Mouse (Mus musculus) cerebellum, adult 2 months (tissue): Measurements from ENCODE around the gene Olfr1324. TPM values are rescaled to one million over a fixed set of nuclear protein-coding genes. Genes with fewer than 3 reads are reported as not detected.
"Not testable (repeated sequence)": the region's sequence is repeated elsewhere in the genome, so short reads cannot be mapped to it uniquely, and the experiment has no call there.

ENCODE experiments used
- DNase-seq, 2 experiments: peaks; one replicate each; pipeline ENCODE4 v3.0.0; 2021
- H3K27ac ChIP-seq: fragments of 200-500 bp; 2 replicates; pipeline ENCODE4 v1.5.1; 2012; ENCODE audit warnings: low read length, control low read depth, inconsistent platforms; ENCODE audit not compliant: insufficient read depth
- H3K27me3 ChIP-seq: fragments of 200-500 bp; 2 replicates; pipeline ENCODE4 v1.6.1; 2012; ENCODE audit warnings: inconsistent platforms, mild to moderate bottlenecking, low read length, moderate library complexity; ENCODE audit not compliant: control insufficient read depth, insufficient read depth
- H3K4me1 ChIP-seq: fragments of 200-500 bp; 2 replicates; pipeline ENCODE4 v1.6.1; 2011; ENCODE audit warnings: low read length; ENCODE audit not compliant: control insufficient read depth, insufficient read depth
- H3K4me3 ChIP-seq: fragments of 200-500 bp; replicated peaks from 2 replicates; pipeline ENCODE3; 2011; ENCODE audit warnings: mild to moderate bottlenecking, low read depth, low read length, control low read depth; ENCODE audit not compliant: insufficient read depth
- CTCF ChIP-seq: fragments of 200-500 bp; IDR thresholded peaks from 2 replicates; pipeline ENCODE4 v1.5.1; 2011; ENCODE audit warnings: low read depth, mild to moderate bottlenecking, control low read depth, low read length, moderate library complexity, borderline replicate concordance; ENCODE audit not compliant: insufficient read depth
- POLR2A ChIP-seq: fragments of 200-500 bp; IDR thresholded peaks from 2 replicates; pipeline ENCODE4 v1.6.1; 2011; ENCODE audit warnings: low read length, control low read depth, borderline replicate concordance; ENCODE audit not compliant: insufficient read depth
- WGBS: fragments of 180-500 bp; shearing (Covaris S2); methylation state at CpG from one replicate; pipeline ENCODE4 v1.1.7; 2018; 5-methylcytosine and 5-hydroxymethylcytosine counted together
- polyA plus RNA-seq: library from polyadenylated mRNA; depleted of rRNA; stranded (reverse); fragments of >200 nt; gene quantifications from 2 replicates; pipeline ENCODE4 v1.2.3, GENCODE M21; 2012; rRNA removed

Gene Olfr1324
- polyA plus RNA-seq: not detected in 2 replicates

GRCm38 (mm10) chrX:50428398-50428797, at the start of gene Olfr1324:
Gene Olfr1324 (minus strand): TSS chrX:50428498.
- TF ChIP-seq CTCF (no peak), POLR2A (no peak)
- Histone ChIP-seq H3K27ac (no peak within 1 kb of the TSS), H3K4me3 (no peak within 1 kb of the TSS), H3K4me1 (no peaks in the 10 kb centered on the region; the same call in 1 of the 2 replicates), H3K27me3 (no peaks in the 10 kb centered on the region)
- WGBS: 96% methylated on average over 1 of the region's 1 CpGs
- DNase-seq: no peak

- not testable (repeated sequence) for H3K4me1 ChIP-seq, H3K27ac ChIP-seq, DNase-seq, H3K4me3 ChIP-seq, H3K27me3 ChIP-seq
- 84% methylated on average over 6 of the region's 6 CpGs for WGBS
These were observed 42.0 kb upstream of the Olfr1324 start for GRCm38 (mm10) chrX:50470341-50470740.

- DNase-seq: no peak
- WGBS: 15% methylated on average over 1 of the region's 1 CpGs
- no peak overlapping the region for H3K27ac ChIP-seq
- no peaks in the 10 kb centered on the region for H3K4me1 ChIP-seq
- no peaks in the 10 kb centered on the region for H3K27me3 ChIP-seq
- no peak overlapping the region for H3K4me3 ChIP-seq
- TF ChIP-seq CTCF: no peak
- TF ChIP-seq POLR2A: no peak
These were observed 27.8 kb upstream of the Olfr1324 start for GRCm38 (mm10) chrX:50456136-50456535.

GRCm38 (mm10) chrX:50443352-50443751, 15.1 kb upstream of the Olfr1324 start:
- TF ChIP-seq POLR2A (no peak), CTCF (no peak)
- 95% methylated on average over 1 of the region's 1 CpGs for WGBS
- H3K4me1 ChIP-seq: no peaks in the 10 kb centered on the region
- H3K27ac ChIP-seq: no peak overlapping the region
- H3K4me3 ChIP-seq: no peak overlapping the region
- no peaks in the 10 kb centered on the region for H3K27me3 ChIP-seq
- no peak for DNase-seq

GRCm38 (mm10) chrX:50442696-50443095, 14.4 kb upstream of the Olfr1324 start:
- no peaks in the 10 kb centered on the region for H3K27me3 ChIP-seq
- no peaks in the 10 kb centered on the region for H3K4me1 ChIP-seq
- no peak overlapping the region for H3K27ac ChIP-seq
- no peak overlapping the region for H3K4me3 ChIP-seq
- DNase-seq: peak in 1 of 2 experiments; percentile 28
- TF ChIP-seq CTCF (no peak), POLR2A (no peak)
- 14% methylated on average over 1 of the region's 1 CpGs for WGBS

- Histone ChIP-seq H3K27me3 (no peaks in the 10 kb centered on the region), H3K4me3 (no peak overlapping the region)
- WGBS: 53% methylated on average over 2 of the region's 2 CpGs
These were observed 4.2 kb upstream of the Olfr1324 start for GRCm38 (mm10) chrX:50432499-50432898.

GRCm38 (mm10) chrX:50427712-50428328, 478 bp downstream of the Olfr1324 start:
- H3K27ac ChIP-seq: no peak overlapping the region
- no peaks in the 10 kb centered on the region for H3K27me3 ChIP-seq
- H3K4me1 ChIP-seq: no peaks in the 10 kb centered on the region; the same call in 1 of the 2 replicates
- H3K4me3 ChIP-seq: no peak overlapping the region
- no peak for DNase-seq
- WGBS: 63% methylated on average over 2 of the region's 2 CpGs
- TF ChIP-seq POLR2A (no peak), CTCF (no peak)

More at GRCm38 (mm10) chrX:50432499-50432898, 4.2 kb upstream of the Olfr1324 start:
- TF ChIP-seq POLR2A (no peak), CTCF (no peak)
- DNase-seq: no peak
- no peaks in the 10 kb centered on the region for H3K4me1 ChIP-seq
- no peak overlapping the region for H3K27ac ChIP-seq

GRCm38 (mm10) chrX:50425899-50426436, 2.3 kb downstream of the Olfr1324 start:
- 11% methylated on average over 3 of the region's 3 CpGs for WGBS
- Histone ChIP-seq H3K4me1 (no peaks in the 10 kb centered on the region; the same call in 1 of the 2 replicates), H3K4me3 (no peak overlapping the region), H3K27ac (peak overlapping the region; percentile 63; the same call in 1 of the 2 replicates), H3K27me3 (no peaks in the 10 kb centered on the region)
- DNase-seq: peak; percentile 57 to 88
- TF ChIP-seq POLR2A (no peak), CTCF (no peak)

GRCm38 (mm10) chrX:50410361-50410760, 17.9 kb downstream of the Olfr1324 start:
- H3K27me3 ChIP-seq, H3K27ac ChIP-seq, DNase-seq, H3K4me3 ChIP-seq, H3K4me1 ChIP-seq: not testable (repeated sequence)
- 89% methylated on average over 8 of the region's 8 CpGs for WGBS

GRCm38 (mm10) chrX:50390616-50391015, 37.7 kb downstream of the Olfr1324 start:
- H3K4me3 ChIP-seq, H3K27me3 ChIP-seq, H3K27ac ChIP-seq, H3K4me1 ChIP-seq, DNase-seq: not testable (repeated sequence)
- 55% methylated on average over 4 of the region's 4 CpGs for WGBS
